Mouse (Mus musculus) ES-E14 (cell line): Measurements from ENCODE around the gene Dis3l.
"Not testable (repeated sequence)": the region's sequence is repeated elsewhere in the genome, so short reads cannot be mapped to it uniquely, and the experiment has no call there.

Experiments used
- MAFK ChIP-seq: IDR thresholded peaks from 2 replicates; pipeline ENCODE4 v1.6.1; 2014; ENCODE audit warnings: mild to moderate bottlenecking, low read depth, low read length, inconsistent platforms; ENCODE audit not compliant: insufficient read depth
- ZNF384 ChIP-seq: IDR thresholded peaks from 2 replicates; pipeline ENCODE4 v1.6.1; 2012; ENCODE audit warnings: low read depth, low read length, inconsistent platforms

- TF ChIP-seq ZNF384, MAFK: not testable (repeated sequence)
Measured at GRCm38 (mm10) chr9:64268836-64269235, 72.3 kb downstream of the Dis3l start.
